Mouse (Mus musculus) adrenal gland, adult 2 months (tissue): ENCODE data around the gene Snrpd2. TPM values are rescaled to one million over a fixed set of nuclear protein-coding genes. Genes with fewer than 3 reads are reported as not detected.
"Not testable (repeated sequence)": the region's sequence is repeated elsewhere in the genome, so short reads cannot be mapped to it uniquely, and the experiment has no call there.

Experiments used
- DNase-seq: peaks from one replicate; pipeline ENCODE4 v3.0.0; 2021
- polyA plus RNA-seq: library from polyadenylated mRNA; depleted of rRNA; stranded (reverse); fragments of >200 nt; gene quantifications from 2 replicates; pipeline ENCODE4 v1.2.3, GENCODE M21; 2012
- total RNA-seq, 2 experiments: library from RNA; stranded (reverse); gene quantifications; 2 replicates each; pipeline ENCODE4 v1.2.3; 2021

Gene Snrpd2
- total and polyA plus RNA-seq, 3 experiments: 7.9 to 93.6 (median 78.3) TPM

GRCm38 (mm10) chr7:19148875-19149541 is 514 bp upstream of the Snrpd2 start, which contains the start of gene Qpctl:
TSS of gene Qpctl (minus strand) at chr7:19149291.
- peak; percentile 99 for DNase-seq

GRCm38 (mm10) chr7:19151121-19151520 is 1.6 kb downstream of the Snrpd2 start:
- DNase-seq: not testable (repeated sequence)

- no peak for DNase-seq
Measured at GRCm38 (mm10) chr7:19154796-19155195, 5.3 kb downstream of the Snrpd2 start.

- DNase-seq: peak; percentile 82
Measured at GRCm38 (mm10) chr7:19155825-19156475, 6.4 kb downstream of the Snrpd2 start.

- DNase-seq: peak; percentile 91
Measured at GRCm38 (mm10) chr7:19157160-19157800, 7.8 kb downstream of the Snrpd2 start.

- DNase-seq: no peak
Measured at GRCm38 (mm10) chr7:19158601-19159000, 9.1 kb downstream of the Snrpd2 start.

GRCm38 (mm10) chr7:19159411-19159810 is 9.9 kb downstream of the Snrpd2 start:
- no peak for DNase-seq

- DNase-seq: no peak
Measured at GRCm38 (mm10) chr7:19160115-19160514, 10.6 kb downstream of the Snrpd2 start.

- DNase-seq: no peak
Measured at GRCm38 (mm10) chr7:19162928-19163327, 13.4 kb downstream of the Snrpd2 start.

- no peak for DNase-seq
Measured at GRCm38 (mm10) chr7:19163752-19164151, 14.2 kb downstream of the Snrpd2 start.

GRCm38 (mm10) chr7:19164189-19164588 is 14.7 kb downstream of the Snrpd2 start:
- DNase-seq: no peak

- DNase-seq: no peak
Measured at GRCm38 (mm10) chr7:19164978-19165377, 15.5 kb downstream of the Snrpd2 start.

- no peak for DNase-seq
Measured at GRCm38 (mm10) chr7:19165656-19166423, 16.3 kb downstream of the Snrpd2 start, which contains the start of gene Gipr. TSS of gene Gipr (minus strand) at chr7:19166127.

- DNase-seq: no peak
Measured at GRCm38 (mm10) chr7:19166990-19167389, 17.5 kb downstream of the Snrpd2 start.

GRCm38 (mm10) chr7:19169506-19169905 is 20.0 kb downstream of the Snrpd2 start:
- no peak for DNase-seq

GRCm38 (mm10) chr7:19170142-19170541 is 20.6 kb downstream of the Snrpd2 start:
- DNase-seq: no peak

- DNase-seq: no peak
Measured at GRCm38 (mm10) chr7:19171831-19172230, 22.3 kb downstream of the Snrpd2 start.

GRCm38 (mm10) chr7:19172874-19173273 is 23.4 kb downstream of the Snrpd2 start:
- peak; percentile 72 for DNase-seq

- DNase-seq: peak; percentile 36
Measured at GRCm38 (mm10) chr7:19175708-19176515, 26.4 kb downstream of the Snrpd2 start, which contains the start of gene Eml2. TSS of gene Eml2 (plus strand) at chr7:19176421.

GRCm38 (mm10) chr7:19176516-19176947 is 27.0 kb downstream of the Snrpd2 start:
- no peak for DNase-seq

GRCm38 (mm10) chr7:19177216-19177615 is 27.7 kb downstream of the Snrpd2 start:
- peak; percentile 51 for DNase-seq
